Mouse (Mus musculus): ENCODE data around the gene Supt5.
A peak's percentile ranks its signal among the peaks of the same experiment; 100 is the strongest.

Supt5 gene

DNA sequence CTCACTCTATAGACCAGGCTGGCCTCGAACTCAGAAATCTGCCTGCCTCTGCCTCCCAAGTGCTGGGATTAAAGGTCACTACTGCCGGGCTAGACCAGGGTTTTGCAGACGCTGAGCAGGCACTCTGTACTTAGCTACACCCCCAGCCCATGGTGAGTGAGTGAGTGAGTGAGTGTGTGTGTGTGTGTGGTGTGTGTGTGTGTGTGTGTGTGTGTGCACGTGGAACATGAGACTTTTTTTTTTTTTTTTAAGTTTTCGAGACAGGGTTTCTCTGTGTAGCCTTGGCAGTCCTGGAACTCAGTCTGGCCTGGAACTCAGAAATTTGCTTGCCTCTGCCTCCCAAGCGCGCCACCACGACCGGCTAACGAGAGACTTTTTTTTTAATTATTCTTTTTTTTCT lies 36.1 kb upstream of the Supt5 start:
- DNase-seq = no peak

DNA sequence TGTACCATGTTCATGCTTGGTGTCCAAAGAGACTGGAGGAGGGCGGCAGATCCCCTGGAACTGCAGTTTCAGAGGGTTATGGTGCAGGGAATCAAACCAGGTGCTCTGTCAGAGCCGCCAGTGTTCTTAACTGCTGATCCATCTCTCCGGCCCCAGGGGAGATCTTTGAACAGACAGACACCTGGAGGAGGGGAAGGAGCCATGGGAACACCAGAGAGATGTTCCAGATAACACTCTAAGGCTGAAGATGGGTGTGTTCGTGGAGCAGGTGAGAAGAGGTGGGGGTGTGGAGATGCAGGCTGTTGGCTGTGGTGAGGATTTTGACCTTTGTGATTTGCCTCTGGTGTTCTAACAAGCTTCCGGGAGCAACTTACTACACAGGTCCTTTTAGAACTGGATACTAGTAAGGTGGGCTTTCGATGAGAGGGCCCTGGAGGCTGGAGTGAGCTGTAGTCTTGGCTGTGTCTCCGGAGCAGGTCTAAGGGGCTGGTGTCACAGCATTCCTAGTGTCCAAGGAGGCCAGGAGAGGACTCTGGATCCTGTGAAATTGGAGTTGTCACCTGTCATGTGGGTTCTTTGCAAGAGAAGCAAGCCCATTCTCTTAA lies 35.4 kb upstream of the Supt5 start:
- DNase-seq = no peak

DNA sequence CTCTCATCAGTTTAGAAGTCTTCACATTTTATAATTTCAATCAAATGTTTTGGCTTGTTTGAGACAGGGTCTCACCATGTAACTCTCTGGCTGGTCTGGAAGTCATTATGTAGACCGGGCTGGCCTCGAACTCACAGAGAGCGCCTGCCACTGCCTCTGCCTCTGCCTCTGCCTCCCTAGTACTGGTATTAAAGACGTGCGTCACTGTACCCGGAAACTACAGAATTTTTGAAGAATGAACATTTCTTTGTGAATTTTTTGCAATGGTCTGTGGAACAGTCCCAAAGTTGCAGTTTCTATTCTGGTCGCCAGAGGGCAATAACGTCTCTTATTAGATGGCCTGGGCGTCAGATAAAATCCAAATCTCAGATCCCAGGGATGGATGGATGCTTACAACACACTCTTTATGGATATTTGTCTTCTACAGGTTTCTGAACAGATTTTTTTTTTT lies 34.6 kb upstream of the Supt5 start:
- DNase-seq = peak; percentile 61

DNA sequence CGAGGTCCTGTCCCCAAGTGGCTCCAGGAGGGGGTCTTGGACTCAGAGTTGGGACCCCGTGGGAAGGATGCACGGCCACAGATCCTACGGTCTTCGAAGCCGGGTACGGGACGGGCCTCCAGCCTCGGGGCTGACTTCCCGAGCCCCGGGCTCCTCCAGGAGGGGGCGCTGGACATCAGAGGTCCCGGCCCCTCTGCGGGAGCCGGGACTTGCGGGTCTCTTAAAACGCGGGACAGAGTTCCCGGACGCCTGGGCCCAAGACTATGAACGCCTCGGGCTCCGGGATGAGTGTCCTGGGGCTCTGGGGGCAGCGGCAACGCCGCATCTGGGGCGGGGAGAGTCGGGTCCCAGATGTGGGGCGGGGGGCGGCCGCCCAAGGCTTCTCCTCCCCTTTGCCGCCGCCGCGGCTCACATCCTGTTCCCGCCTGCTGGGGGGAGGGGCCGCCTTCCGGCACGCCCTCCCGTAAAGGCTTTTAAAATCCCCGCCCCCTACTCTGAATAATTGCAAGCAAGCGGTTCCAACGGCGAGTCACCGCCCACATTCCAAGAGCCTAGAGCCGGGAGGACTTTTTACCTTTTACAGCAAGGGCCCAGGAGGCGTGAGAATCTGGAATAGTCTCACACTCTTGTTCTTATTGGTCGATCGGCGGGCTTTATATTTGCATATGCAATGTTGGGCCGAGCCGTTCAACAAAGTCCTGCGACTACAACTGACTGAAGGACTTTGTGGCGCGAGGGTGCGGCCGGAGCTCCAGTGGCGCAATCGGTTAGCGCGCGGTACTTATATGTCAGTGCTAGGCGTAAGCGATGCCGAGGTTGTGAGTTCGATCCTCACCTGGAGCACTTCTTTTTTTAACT lies 33.9 kb upstream of the Supt5 start, which contains the start of gene Plekhg2:
Plekhg2 (minus strand) TSS at position 349 of the 858 bp plus-strand sequence.
- DNase-seq = peak; percentile 90

DNA sequence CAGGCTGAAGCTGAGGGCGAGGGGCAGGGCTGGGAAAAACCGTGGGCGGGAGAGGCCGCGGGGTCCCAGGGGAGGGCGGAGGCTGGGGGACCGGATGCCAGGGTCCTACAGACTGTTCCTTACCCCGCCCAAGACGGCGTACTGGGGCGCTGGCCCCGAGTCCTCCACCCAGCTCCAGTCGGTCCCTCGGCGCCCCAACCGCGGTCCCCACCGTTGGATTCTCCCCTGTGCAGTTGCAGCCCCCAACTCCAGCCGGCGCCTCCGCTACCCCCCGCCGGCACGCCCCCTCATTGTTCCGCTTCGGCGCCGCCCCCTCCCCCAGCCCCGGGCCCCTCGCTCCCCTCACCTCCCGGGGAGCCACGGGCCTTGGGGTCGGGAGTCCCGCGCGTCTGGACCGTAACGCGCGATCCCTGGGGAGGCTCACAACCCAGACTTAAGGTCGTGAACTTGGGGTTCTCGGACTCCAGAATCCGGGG lies 33.0 kb upstream of the Supt5 start:
- no peak for DNase-seq

DNA sequence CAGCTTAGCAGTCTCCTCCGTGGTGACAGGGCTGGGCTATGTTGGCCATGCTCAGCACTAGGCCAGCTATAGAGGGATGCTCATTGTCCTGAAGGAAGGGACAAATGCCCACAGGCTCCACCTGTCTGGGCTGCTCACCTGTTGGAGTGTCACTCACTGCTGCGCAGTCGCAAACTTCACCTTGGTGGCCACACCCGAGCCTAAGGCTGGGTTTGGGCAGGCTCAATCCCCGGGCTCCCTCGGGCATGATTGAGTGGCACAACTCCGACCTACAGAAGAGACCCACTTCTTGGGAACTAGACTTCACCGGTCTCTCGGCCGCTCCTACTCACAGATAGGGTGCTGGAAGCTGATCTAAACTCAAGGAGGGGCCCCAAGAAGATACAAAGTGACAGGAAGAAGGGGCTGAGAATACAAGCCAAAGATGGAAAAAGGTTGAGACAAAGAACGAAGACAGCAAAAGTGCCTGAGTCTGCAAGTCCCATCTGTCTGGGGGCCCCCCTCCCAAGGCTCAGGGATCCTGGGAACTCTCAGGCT lies 32.5 kb upstream of the Supt5 start:
- no peak for DNase-seq

DNA sequence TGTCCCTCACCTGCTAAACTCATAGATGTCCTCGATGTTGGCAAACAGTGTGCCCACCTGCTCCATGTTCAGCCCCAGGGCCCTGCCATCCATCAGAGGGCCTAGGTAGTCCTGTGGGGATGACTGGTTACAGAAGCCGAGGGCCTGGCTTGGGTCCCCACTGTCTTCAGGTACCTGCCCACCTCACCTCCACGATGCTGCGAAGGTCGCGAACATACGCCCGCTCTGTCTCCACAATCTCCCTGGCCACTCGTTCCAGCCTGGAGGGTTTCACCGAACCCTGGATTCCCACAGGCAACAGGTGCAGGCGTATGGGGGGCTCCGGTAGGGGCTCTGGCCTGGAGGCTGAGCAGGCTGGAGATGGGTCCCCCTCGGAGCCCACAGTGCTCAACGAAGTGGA lies 31.5 kb upstream of the Supt5 start:
- DNase-seq = no peak

DNA sequence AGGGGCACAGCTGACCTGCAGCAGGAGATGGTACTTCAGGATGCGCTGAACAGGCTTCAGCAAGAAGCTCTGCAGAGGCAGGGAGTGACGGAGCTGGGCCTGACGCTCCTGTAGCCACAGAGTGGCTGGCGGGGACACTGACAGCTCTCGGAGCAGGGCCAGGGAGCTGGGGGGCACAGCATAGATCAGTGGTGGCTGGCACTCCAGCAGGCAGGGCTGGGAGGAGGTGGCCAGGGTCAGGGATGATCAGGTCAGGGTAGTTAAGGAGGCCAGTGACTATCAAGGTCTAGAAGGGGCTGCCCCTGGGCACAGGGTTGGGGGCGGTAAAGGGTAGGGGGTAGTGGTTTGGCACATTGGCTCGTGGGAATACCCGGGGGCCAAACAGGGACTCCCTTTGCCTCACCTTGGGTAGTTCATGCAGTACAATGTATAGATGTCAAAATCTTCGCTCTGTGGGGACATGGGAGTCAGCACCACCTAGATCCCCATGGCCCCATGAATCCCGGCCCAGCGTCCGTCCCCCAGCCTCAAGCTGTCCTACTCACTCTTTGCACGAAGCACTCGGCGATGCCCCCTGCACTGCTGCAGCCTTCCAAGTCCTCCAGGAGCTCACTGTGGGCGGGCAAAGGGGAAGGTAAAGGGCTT lies 29.9 kb upstream of the Supt5 start:
- DNase-seq = no peak

DNA sequence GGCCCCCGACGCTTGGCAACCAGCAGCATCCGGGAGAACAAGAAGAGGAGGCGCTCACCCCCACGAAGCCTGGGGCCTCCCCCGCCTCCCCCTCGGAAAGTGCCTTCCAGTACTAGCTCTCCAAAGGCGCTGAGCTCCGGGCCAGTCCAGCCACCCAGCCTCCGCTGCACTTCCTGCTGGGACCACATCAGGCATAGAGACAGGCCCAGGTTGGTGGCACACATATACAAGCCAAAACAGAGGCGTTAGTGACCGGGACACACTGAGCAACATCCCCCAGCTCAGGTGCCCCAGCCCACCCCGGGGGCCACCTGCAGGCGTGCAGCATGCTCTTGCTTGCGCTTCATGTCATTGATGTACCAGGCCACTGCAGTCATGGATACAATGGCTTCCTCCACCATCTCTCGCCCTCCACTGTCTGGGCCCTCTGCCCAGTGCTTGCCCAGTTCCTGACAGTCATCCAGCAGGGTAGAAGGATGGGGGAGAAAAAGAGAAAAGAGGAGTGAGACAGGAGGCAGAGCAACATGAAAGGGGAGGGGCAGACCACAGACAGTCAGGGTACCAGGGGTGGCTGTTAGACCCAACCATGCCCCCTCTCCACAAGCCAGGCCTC lies 29.2 kb upstream of the Supt5 start:
- no peak for DNase-seq

DNA sequence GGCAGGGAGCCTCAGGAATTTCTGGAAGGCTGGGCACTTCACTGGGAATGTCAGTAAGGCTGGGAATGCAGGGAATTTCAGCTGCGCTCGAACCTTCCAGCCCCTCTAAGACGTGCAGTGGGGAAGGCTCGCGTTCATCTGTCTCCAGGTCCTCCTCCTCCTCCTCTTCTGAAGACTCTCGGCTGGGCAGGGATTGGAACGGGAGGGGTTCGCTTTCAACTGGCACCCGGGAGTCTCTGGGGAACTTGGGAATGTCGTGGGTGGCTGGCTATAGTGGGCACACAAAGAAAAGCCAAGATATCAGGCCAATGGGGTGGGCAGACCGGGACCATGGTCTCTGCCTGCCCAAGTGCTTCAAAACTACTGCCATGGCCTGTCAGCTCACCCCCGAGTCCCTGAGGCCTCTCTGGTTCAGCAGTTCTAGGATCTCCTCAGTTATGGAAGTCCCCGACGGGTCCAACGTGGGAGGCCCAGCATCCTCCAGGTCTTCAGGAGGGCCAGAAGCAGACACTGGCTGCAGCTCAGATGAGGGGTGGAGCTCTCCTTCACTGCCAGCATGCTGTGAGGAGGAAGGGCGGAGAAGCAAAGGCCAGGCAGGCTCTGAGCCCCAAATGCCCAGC lies 24.0 kb upstream of the Supt5 start:
- no peak for DNase-seq

DNA sequence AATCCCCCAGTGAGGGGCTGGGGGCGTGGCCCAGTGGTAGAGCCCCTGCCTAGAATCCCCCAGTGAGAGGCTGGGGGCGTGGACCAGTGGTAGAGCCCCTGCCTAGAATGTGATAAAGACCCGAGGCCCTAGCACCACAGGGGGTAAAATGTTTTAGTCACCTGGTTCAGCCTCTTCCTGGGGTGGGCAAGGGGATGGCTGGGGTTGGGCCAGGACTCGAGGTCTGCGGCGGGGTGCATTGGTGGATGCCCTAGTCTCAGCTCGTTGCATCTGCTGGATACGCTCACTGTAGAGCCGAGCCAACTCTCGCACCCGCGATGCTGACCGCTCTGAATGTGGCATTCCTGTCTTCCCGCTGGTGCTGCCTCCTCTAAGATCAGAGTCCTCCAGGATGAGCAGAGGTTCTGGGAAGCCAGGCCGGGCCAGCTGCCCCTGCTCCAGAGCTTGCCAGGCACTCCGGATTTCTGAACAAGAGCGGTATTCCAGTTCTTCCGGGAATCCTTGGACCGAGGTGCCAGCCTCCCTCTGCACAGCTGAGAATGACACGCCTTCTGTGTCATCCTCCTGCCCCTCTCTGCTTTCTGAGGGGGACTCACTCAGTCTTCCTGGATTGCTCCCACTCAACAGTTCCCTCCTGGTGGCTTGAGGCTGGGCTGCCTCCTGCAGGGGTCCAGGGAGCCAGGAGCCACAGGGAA lies 23.2 kb upstream of the Supt5 start:
- no peak for DNase-seq

DNA sequence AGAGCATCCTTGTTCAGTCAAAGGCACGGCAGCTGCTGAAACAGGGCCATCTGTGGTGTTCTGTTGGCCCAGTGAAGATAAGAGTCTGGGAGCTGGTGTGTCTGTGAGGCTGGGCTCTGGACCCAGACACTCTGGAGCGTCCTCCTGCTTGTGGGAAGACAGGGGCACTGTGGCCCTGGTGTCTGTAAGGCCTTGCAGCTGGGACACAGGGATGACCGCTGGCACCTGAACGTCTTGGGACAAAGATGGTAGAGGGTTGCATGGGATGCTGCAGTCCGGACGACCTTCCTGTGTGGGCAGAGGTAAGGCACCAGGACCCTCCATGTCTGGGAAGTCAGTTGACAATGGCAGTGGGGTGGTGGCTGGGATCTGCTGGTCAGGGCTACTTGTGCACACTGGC lies 21.7 kb upstream of the Supt5 start:
- no peak for DNase-seq

DNA sequence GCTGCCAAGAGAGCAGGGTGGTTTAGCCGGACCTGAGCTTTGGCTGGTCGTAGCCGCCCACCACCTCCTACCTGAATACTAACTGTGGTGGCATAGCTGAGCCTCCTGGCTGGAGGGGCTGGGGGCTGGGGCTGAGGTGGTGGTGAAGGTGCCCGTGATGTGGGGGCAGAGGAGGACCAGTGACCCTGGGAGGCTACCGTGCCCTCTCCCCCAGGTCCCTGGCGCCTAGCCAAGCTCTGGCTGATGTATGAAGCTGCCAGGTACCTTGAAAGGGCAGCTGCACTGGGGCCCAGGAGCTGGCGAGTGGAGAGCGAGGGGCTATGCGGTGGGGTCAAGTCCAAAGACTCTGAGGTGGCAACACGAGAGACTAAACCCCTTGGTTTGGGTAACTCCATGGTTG lies 21.3 kb upstream of the Supt5 start:
- no peak for DNase-seq

DNA sequence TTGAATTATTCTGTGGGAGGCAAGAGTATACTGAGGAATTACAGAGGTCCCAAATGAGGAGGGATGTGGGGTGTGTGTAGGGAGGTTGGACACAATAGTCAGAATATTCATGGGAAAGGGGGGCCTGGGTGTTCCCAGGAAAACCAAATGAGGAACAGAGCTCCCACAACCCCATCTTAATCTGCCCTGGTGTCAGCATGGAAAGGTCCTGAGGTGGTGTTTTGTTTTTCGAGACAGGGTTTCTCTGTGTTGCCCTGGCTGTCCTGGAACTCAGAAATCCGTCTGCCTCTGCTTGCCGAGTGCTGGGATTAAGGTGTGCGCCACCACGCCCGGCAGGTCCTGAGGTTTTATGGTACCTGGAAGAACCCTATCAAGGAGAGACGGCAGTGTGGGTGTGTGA lies 19.9 kb upstream of the Supt5 start:
- DNase-seq = no peak

DNA sequence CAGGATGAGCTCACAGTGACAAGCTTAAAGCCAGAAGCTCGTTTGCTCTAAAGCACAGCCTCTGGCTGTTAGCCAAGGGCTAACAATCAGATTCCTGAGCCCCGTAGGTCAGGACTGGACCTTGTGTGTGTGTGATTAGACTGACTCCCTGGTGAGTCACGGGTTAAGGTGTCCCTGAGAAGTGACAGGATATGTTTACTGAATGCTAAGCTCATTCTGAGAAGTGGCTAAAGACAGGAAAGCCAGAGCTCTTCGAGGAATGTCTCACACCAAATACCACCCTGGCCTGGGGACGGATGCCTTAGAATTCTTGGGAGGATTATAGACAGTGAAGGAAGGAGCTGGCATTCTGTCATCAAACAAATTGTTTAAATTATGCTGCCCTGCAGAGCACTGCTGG lies 19.4 kb upstream of the Supt5 start:
- DNase-seq = no peak

DNA sequence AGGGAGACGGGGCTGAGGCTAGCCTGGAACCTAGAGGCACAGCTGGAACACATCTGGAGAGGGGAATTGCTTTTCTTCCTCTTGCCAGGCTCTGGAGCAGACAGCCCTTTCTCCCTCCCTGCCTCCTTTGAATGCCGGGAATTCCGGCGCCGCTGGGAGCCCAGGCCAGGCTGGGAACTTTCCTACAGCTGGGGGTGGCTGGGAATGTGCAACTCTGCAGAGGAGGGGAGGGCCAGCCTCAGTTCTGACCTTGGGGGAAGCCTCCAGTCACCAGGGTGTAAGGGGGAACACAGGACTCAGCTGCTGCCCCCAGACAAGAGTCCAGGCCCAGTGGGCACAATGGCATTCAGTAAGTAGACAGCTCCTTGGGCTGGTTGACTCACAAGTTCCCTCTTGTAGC lies 18.4 kb upstream of the Supt5 start:
- DNase-seq = no peak

DNA sequence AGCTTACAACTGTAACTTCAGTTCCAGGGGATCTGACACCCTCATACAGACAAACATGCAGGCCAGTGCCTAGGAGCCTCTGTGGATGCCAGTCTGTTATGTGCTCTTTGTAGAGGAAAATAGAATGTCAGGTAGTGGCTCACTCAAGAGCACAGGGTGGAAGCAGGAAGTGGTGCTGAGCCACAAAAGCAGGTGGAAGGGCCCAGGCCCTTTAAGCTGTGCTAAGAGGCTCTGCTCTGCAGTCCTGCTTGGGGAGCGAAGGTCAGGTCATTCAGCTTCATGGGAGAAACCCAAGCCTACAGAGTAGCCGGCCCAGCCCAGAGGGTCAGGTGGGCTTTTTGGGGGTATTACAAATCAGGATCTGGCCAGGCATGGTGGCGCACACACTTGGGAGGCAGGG lies 16.7 kb upstream of the Supt5 start:
- no peak for DNase-seq

DNA sequence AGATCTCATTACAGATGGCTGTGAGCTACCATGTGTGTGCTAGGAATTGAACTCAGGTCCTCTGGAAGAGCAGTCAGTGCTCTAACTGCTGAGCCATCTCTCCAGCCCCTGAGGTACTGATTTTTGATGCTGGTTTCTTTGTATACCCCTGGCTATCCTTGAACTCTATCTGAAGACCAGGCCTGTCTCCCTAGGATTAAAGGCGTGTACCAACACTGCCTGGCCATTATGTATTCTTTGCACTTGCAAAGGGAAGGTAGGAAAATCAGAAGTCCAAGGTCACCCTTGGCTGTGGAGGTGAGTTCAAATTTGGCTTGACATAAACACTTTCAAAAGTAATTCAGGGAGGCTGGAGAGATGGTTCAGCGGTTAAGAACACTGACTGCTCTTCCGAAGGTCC lies 16.1 kb upstream of the Supt5 start:
- DNase-seq = no peak

DNA sequence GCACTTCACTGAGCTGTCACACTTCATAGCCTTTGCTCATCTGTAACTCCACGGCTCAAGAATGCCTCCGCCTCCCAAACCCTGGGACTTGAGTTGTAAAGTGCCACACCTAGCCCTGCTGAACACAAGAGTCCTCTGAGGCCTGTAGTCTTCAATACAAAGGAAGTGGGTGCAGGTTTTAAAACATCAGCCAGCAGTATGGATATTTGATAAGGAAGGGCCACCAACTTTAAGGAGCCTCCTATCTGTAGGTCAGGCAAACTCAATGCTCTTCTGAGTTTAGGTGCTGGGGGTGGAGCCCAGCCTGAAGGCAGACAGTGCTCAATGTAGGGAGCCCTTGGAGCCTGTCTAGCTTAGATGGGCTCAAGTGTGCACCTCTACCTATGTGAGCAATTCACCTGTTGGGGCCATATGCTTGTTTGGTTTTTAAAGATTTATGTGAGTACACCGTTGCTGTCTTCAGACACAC lies 15.6 kb upstream of the Supt5 start:
- no peak for DNase-seq

DNA sequence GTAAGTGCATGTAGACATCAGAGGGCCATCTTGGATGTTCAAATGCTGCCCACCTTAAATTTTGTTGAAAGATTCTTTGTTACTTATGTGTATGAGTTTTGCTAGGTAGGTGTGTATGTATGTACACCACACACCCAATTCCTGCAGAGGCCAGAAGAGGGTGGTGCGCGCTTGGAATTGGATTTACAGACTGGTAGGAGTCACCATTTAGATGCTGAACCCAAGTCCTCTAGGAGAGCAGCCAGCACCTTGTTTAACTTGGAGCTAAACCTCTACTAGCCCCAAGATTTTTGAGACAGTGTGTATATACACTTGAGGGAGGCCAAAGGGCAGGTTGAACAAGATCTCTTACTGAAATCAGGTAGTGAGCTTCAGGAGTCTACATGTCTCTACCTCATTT lies 14.7 kb upstream of the Supt5 start:
- no peak for DNase-seq

DNA sequence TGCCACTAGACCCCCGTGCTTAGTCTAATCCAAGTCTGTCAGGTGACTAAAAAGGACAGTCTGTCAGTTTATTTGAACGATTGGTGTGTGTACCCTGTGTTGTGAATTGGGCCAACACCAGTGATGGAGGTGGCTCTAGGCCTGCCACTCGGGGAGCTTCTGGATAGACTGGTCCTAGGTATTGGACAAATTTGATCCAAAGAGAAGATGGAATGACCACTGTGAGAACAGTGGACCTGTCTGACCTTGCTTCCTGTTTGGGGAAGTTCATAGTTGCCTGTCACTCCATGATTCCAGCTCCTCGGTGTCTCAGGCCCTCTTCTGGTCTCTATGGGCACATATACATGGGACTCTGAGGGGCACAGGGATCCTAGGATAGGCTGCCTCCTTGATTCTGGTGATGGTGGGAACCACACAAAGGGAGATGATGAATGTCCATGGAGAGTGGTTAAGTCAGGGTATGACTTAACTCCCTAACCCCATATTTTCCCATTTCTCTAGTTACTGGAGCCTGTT lies 13.2 kb upstream of the Supt5 start:
- no peak for DNase-seq

All from cerebellum, adult 11 months (tissue).